Mouse (Mus musculus): Measurements from ENCODE around the gene Leprot.

Gene Leprot

GRCm38 (mm10) chr4:101664160-101664750, 16.7 kb downstream of the Leprot start:
- DNase-seq (ENCODE audit: low spot score) = peak; percentile 71

GRCm38 (mm10) chr4:101664766-101665165, 17.2 kb downstream of the Leprot start:
- no peak for DNase-seq (ENCODE audit: low spot score)

- no peak for DNase-seq (ENCODE audit: low spot score)
Measured at GRCm38 (mm10) chr4:101669161-101669560, 21.6 kb downstream of the Leprot start.

- no peak for DNase-seq (ENCODE audit: low spot score)
Measured at GRCm38 (mm10) chr4:101669811-101670210, 22.3 kb downstream of the Leprot start.

- DNase-seq (ENCODE audit: low spot score) = no peak
Measured at GRCm38 (mm10) chr4:101674790-101675189, 27.3 kb downstream of the Leprot start.

- DNase-seq (ENCODE audit: low spot score) = no peak
Measured at GRCm38 (mm10) chr4:101675726-101676125, 28.2 kb downstream of the Leprot start.

GRCm38 (mm10) chr4:101682620-101683019, 35.1 kb downstream of the Leprot start:
- no peak for DNase-seq (ENCODE audit: low spot score)

GRCm38 (mm10) chr4:101683086-101683485, 35.6 kb downstream of the Leprot start:
- DNase-seq (ENCODE audit: low spot score) = no peak

GRCm38 (mm10) chr4:101684821-101685220, 37.3 kb downstream of the Leprot start:
- DNase-seq (ENCODE audit: low spot score) = no peak

GRCm38 (mm10) chr4:101686227-101686810, 38.8 kb downstream of the Leprot start:
- no peak for DNase-seq (ENCODE audit: low spot score)

- no peak for DNase-seq (ENCODE audit: low spot score)
Measured at GRCm38 (mm10) chr4:101689241-101689640, 41.7 kb downstream of the Leprot start.

- no peak for DNase-seq (ENCODE audit: low spot score)
Measured at GRCm38 (mm10) chr4:101689645-101690044, 42.1 kb downstream of the Leprot start.

- no peak for DNase-seq (ENCODE audit: low spot score)
Measured at GRCm38 (mm10) chr4:101692892-101693291, 45.4 kb downstream of the Leprot start.

GRCm38 (mm10) chr4:101694529-101694928, 47.0 kb downstream of the Leprot start:
- no peak for DNase-seq (ENCODE audit: low spot score)

- no peak for DNase-seq (ENCODE audit: low spot score)
Measured at GRCm38 (mm10) chr4:101697236-101697635, 49.7 kb downstream of the Leprot start.

- no peak for DNase-seq (ENCODE audit: low spot score)
Measured at GRCm38 (mm10) chr4:101699423-101699822, 51.9 kb downstream of the Leprot start.

GRCm38 (mm10) chr4:101700892-101701640, 53.5 kb downstream of the Leprot start:
- no peak for DNase-seq (ENCODE audit: low spot score)

- DNase-seq (ENCODE audit: low spot score) = no peak
Measured at GRCm38 (mm10) chr4:101705325-101705724, 57.8 kb downstream of the Leprot start.

GRCm38 (mm10) chr4:101707234-101707633, 59.7 kb downstream of the Leprot start:
- DNase-seq (ENCODE audit: low spot score) = no peak

GRCm38 (mm10) chr4:101707953-101708352, 60.4 kb downstream of the Leprot start:
- DNase-seq (ENCODE audit: low spot score) = no peak

Data from c-Kit-positive CD71-positive TER-119-positive erythroid progenitor cells, embryonic 14.5 days (primary cell).